Mouse (Mus musculus) lung, embryonic 15.5 days (tissue): Measurements from ENCODE around the gene Gda. TPM values are rescaled to one million over a fixed set of nuclear protein-coding genes. Genes with fewer than 3 reads are reported as not detected.

Experiments
- ATAC-seq: fragments of 200-750 bp; cut with Nextera tagmentation; 2 replicates; pipeline ENCODE4 v1.8.0; 2017; ENCODE audit warnings: moderate number of reproducible peaks, borderline replicate concordance; ENCODE audit not compliant: low FRiP score, low TSS enrichment; ENCODE audit errors: extremely low read depth
- H3K27ac ChIP-seq: fragments of 300-500 bp; sonication (generic); 2 replicates; pipeline ENCODE4 v1.5.1; 2015; ENCODE audit warnings: moderate library complexity, mild to moderate bottlenecking, inconsistent platforms
- H3K27me3 ChIP-seq: fragments of 300-500 bp; sonication (generic); 2 replicates; pipeline ENCODE4 v1.6.1; 2015; ENCODE audit warnings: inconsistent platforms
- H3K36me3 ChIP-seq: fragments of 300-500 bp; sonication (generic); 2 replicates; pipeline ENCODE4 v1.6.1; 2015; ENCODE audit warnings: inconsistent platforms
- H3K4me1 ChIP-seq: fragments of 300-500 bp; sonication (generic); 2 replicates; pipeline ENCODE4 v1.6.1; 2015; ENCODE audit warnings: inconsistent platforms
- H3K4me2 ChIP-seq: fragments of 300-500 bp; sonication (generic); 2 replicates; pipeline ENCODE4 v1.6.1; 2015; ENCODE audit warnings: inconsistent platforms, mild to moderate bottlenecking, moderate library complexity
- H3K4me3 ChIP-seq: fragments of 300-500 bp; sonication (generic); 2 replicates; pipeline ENCODE4 v1.5.1; 2015; ENCODE audit warnings: mild to moderate bottlenecking, inconsistent platforms
- H3K9ac ChIP-seq: fragments of 300-500 bp; sonication (generic); 2 replicates; pipeline ENCODE4 v1.6.1; 2015; ENCODE audit warnings: inconsistent platforms
- H3K9me3 ChIP-seq: fragments of 300-500 bp; sonication (generic); 2 replicates; pipeline ENCODE4 v1.6.1; 2016; ENCODE audit warnings: inconsistent platforms
- WGBS: fragments of 180-500 bp; shearing (Covaris S2); methylation state at CpG from one replicate; pipeline ENCODE4 v1.1.7; 2015; 5-methylcytosine and 5-hydroxymethylcytosine counted together
- polyA plus RNA-seq: library from polyadenylated mRNA; unstranded; fragments of >200 nt; fragmentation: Nextera tagmentation; extraction: Ambion mirVana; gene quantifications from 2 replicates; pipeline ENCODE4 v1.2.1, GENCODE M21; 2015

The Gda gene
- polyA plus RNA-seq, 1 experiment from 2014 or later, result 0.50 TPM

DNA sequence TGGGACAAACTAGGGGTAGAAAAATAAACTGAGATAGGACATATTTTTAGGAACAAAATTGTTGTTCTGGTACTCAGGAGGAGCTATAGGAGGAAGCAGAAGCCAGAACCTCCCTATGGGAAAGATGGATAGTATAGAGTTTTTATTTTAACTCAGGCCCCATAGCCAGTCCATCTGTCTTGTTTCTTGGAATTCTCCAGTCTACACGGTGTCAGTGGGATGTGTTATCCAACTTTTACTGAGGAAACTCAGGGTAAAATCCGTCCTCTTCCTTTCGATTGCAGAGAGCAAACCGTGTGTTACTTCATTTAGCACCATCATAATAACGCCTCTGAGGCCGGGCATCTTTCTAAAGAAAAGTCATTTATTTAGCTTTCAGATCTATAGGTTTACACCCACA lies 104.1 kb downstream of the Gda start:
- H3K9ac ChIP-seq, result no peak overlapping the region
- no peaks in the 10 kb centered on the region for H3K9me3 ChIP-seq
- no peak for ATAC-seq
- WGBS, result 76% methylated on average over 6 of the region's 6 CpGs
- no peak overlapping the region for H3K27ac ChIP-seq
- no peaks in the 10 kb centered on the region for H3K36me3 ChIP-seq
- no peaks in the 10 kb centered on the region for H3K27me3 ChIP-seq
- H3K4me1 ChIP-seq, result no peaks in the 10 kb centered on the region
- H3K4me3 ChIP-seq, result no peak overlapping the region
- no peak overlapping the region for H3K4me2 ChIP-seq

DNA sequence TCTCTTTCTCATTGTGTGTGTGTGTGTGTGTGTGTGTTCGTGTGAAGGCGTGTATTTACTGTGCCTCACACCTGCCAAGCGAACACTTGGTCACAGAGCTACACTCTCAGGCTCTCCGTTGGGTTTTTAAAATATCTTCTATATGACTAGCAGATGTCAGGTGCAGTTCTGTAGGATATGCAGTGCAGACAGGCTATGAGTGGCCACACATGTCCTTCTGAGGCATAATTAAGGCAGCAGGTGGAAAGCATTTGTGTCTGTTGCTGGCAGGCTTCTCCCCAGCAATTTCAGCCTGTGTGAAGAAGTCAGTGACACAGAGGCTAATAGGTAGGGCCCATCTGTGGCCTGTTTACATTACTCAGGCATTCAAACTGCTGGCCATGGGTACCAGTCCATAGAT lies 104.7 kb downstream of the Gda start:
- Histone ChIP-seq H3K27me3 (no peaks in the 10 kb centered on the region), H3K9ac (no peak overlapping the region), H3K4me1 (no peaks in the 10 kb centered on the region), H3K27ac (no peak overlapping the region), H3K9me3 (no peaks in the 10 kb centered on the region), H3K36me3 (no peaks in the 10 kb centered on the region), H3K4me3 (no peak overlapping the region), H3K4me2 (no peak overlapping the region)
- 77% methylated on average over 4 of the region's 4 CpGs for WGBS
- no peak for ATAC-seq

DNA sequence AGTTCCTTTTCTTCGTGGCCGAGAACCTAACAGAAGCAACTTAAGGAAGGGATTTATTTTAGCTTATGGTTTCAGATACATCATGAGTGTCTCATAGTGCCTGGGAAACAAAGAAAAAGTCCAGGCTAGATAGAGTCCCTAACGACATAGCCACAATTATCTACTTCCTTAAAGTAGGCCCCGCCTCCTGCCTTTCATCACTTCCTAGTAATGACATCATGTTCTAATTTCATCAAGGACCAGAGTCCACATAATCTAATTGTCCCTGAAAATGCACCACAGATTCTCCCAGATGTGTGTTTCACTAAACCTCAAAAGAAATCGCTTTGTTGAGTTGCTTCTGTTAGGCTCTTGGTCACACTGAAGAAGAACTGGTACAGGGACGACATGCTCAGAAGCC lies 115.5 kb downstream of the Gda start:
- no peaks in the 10 kb centered on the region for H3K9me3 ChIP-seq
- no peak overlapping the region for H3K27ac ChIP-seq
- no peak overlapping the region for H3K4me3 ChIP-seq
- ATAC-seq, result no peak
- no peak overlapping the region for H3K4me2 ChIP-seq
- 89% methylated on average over 6 of the region's 6 CpGs for WGBS
- no peaks in the 10 kb centered on the region for H3K36me3 ChIP-seq
- H3K4me1 ChIP-seq, result no peaks in the 10 kb centered on the region
- H3K9ac ChIP-seq, result no peak overlapping the region
- H3K27me3 ChIP-seq, result no peaks in the 10 kb centered on the region

DNA sequence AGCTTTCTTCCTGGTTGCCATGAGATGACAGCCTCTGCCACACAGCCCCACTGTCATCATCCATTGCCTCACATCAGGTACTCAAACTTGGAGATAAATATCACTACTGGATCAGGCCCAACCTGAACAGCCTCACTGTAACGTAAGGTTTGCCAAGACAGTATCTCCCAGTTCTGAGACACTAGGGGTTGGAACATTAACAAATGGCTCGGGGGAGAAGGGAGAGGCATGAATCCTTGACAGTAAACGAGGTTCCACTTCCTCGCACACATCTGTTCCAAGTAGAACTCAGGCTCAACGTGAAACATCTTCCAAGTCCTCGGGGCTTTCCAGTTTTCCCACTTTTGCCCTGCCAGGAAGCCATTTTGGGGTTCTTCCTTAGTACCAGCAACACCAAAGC lies 123.6 kb downstream of the Gda start:
- Histone ChIP-seq H3K4me1 (no peaks in the 10 kb centered on the region), H3K27ac (no peak overlapping the region), H3K9me3 (no peaks in the 10 kb centered on the region), H3K4me3 (no peak overlapping the region), H3K36me3 (no peaks in the 10 kb centered on the region), H3K27me3 (no peaks in the 10 kb centered on the region), H3K9ac (no peak overlapping the region), H3K4me2 (no peak overlapping the region)
- ATAC-seq, result no peak
- WGBS, result 68% methylated on average over 6 of the region's 6 CpGs

DNA sequence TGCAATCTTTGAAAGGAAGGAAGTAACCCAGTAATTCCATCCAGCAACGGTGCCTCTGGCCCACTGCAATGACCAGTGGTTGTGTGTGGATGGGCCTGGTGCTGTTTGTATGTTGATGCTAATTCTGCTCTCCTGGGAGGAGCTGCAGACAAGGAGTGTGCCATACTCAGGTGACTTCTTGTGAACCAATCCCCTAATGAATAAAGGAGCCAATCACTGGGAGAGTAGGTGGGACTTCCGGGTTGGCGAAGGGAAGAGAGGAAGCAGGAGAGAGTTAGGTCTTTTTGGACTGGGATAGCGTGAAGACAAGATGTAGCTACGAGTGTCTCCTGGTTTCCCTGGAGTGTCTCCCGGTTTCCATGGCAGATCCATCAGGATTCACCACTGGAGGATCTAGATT lies 126.6 kb downstream of the Gda start:
- Histone ChIP-seq H3K27ac (no peak overlapping the region), H3K4me3 (no peak overlapping the region), H3K9me3 (no peaks in the 10 kb centered on the region), H3K36me3 (no peaks in the 10 kb centered on the region), H3K27me3 (no peaks in the 10 kb centered on the region), H3K9ac (no peak overlapping the region), H3K4me1 (no peaks in the 10 kb centered on the region), H3K4me2 (no peak overlapping the region)
- 90% methylated on average over 6 of the region's 6 CpGs for WGBS
- ATAC-seq, result no peak

Other genes with a start within 250 kb of the Gda start
- 95.5 and 96.5 TPM in 2 replicates for gene Zfand5, start 201.2 kb downstream of the Gda start, polyA plus RNA-seq
- 66.7 and 70.2 TPM in 2 replicates for gene 1110059E24Rik, start 179.5 kb upstream of the Gda start, polyA plus RNA-seq
- gene Abhd17b, start 179.7 kb upstream of the Gda start, polyA plus RNA-seq, result 35.7 and 37.9 TPM in 2 replicates